Mouse (Mus musculus): ENCODE measurements around the gene Lifr. TPM values are rescaled to one million over a fixed set of nuclear protein-coding genes. Genes with fewer than 3 reads are reported as not detected.
A peak's percentile ranks its signal among the peaks of the same experiment; 100 is the strongest.

Lifr gene
- total and polyA plus RNA-seq, 3 experiments = 16.8 to 62.9 (median 56.2) TPM

GRCm38 (mm10) chr15:7134454-7135052 lies 44.1 kb downstream of the Lifr start:
- Histone ChIP-seq H3K36me3 (ENCODE audit: control insufficient read depth, insufficient read depth, low read length) (peaks cover 9% of the 10 kb centered on the region), H3K27ac (peak overlapping the region; percentile 34; the same call in 1 of the 2 replicates), H3K9ac (ENCODE audit: low read depth, low read length) (no peak overlapping the region), H3K4me3 (no peak overlapping the region), H3K27me3 (ENCODE audit: control insufficient read depth, insufficient read depth, low read length) (no peaks in the 10 kb centered on the region), H3K79me2 (replicated peaks; ENCODE audit: control insufficient read depth, insufficient read depth, low read length) (peaks cover 7% of the 10 kb centered on the region), H3K4me1 (ENCODE audit: control insufficient read depth, insufficient read depth, low read length) (peaks cover 20% of the 10 kb centered on the region)
- peak in 1 of 2 experiments; percentile 28 for DNase-seq
- 42% methylated on average over 11 of the region's 11 CpGs for WGBS
- TF ChIP-seq CTCF (IDR thresholded peaks at IDR 0.05) = peak; percentile 84
- no peak for TF ChIP-seq POLR2A (IDR thresholded peaks at IDR 0.05; ENCODE audit: insufficient read depth, low read depth, low read length)
- no peak for TF ChIP-seq EP300 (IDR thresholded peaks at IDR 0.05; ENCODE audit: insufficient read depth, low read depth, low read length)
- intact Hi-C loops (cut with DNase I) = loop anchor here (1.0 to 5.0 kb wide), 3 partner anchors 38 to 308 kb away; no protein-coding TSS in a partner anchor

DNA sequence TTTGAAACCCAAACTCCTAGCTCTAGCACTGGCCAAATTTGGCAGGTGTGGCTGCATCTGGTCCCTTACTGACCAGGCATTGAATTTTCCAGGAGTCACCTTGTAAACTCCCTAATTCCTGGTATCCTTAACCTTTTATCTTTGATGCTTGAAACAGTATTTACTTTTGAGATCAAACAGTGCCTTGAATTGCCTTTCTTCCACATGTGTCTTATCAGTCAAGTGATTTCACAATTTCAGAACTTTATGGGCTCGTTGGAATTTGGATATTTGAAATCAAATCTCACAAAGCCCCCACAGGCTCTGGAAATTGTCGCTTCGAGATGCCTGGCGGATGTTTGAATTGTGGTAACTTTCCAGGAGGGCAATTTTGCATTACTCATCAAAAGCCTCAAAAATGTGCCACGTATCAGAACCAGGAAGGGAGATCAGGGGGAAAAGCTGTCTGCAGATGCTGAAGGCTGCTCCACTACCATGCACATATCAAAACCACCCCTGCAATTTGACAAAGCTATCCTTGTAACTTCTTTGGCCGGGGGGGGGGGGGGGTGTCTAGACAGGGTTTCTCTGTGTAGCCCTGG lies 45.7 kb downstream of the Lifr start:
- Histone ChIP-seq H3K4me1 (ENCODE audit: control insufficient read depth, insufficient read depth, low read length) (peaks cover 25% of the 10 kb centered on the region), H3K9ac (ENCODE audit: low read depth, low read length) (no peak overlapping the region), H3K79me2 (replicated peaks; ENCODE audit: control insufficient read depth, insufficient read depth, low read length) (peaks cover 13% of the 10 kb centered on the region), H3K36me3 (ENCODE audit: control insufficient read depth, insufficient read depth, low read length) (peaks cover 7% of the 10 kb centered on the region), H3K27ac (no peak overlapping the region), H3K27me3 (ENCODE audit: control insufficient read depth, insufficient read depth, low read length) (no peaks in the 10 kb centered on the region), H3K4me3 (no peak overlapping the region)
- TF ChIP-seq CTCF (IDR thresholded peaks at IDR 0.05) = no peak
- no peak for TF ChIP-seq EP300 (IDR thresholded peaks at IDR 0.05; ENCODE audit: insufficient read depth, low read depth, low read length)
- no peak for TF ChIP-seq POLR2A (IDR thresholded peaks at IDR 0.05; ENCODE audit: insufficient read depth, low read depth, low read length)
- intact Hi-C loops (cut with DNase I) = loop anchor here (2.0 kb wide), 1 partner anchor 37 kb away; no protein-coding TSS in a partner anchor
- WGBS = 78% methylated on average over 6 of the region's 6 CpGs
- no peak for DNase-seq

- TF ChIP-seq EP300 (IDR thresholded peaks at IDR 0.05; ENCODE audit: insufficient read depth, low read depth, low read length) (0 out of 2 replicates have a peak, but pooled peaks have one; percentile 54), CTCF (IDR thresholded peaks at IDR 0.05) (no peak)
- Histone ChIP-seq H3K4me1 (ENCODE audit: control insufficient read depth, insufficient read depth, low read length) (peaks cover 28% of the 10 kb centered on the region), H3K9ac (ENCODE audit: low read depth, low read length) (no peak overlapping the region), H3K36me3 (ENCODE audit: control insufficient read depth, insufficient read depth, low read length) (peaks cover 2% of the 10 kb centered on the region), H3K79me2 (replicated peaks; ENCODE audit: control insufficient read depth, insufficient read depth, low read length) (peaks cover 14% of the 10 kb centered on the region), H3K4me3 (peak overlapping the region; percentile 9; the same call in 1 of the 2 replicates), H3K27ac (peak overlapping the region; percentile 24), H3K27me3 (ENCODE audit: control insufficient read depth, insufficient read depth, low read length) (no peaks in the 10 kb centered on the region)
- intact Hi-C loops (cut with DNase I) = no loop called here
- peak in 1 of 2 experiments; percentile 53 for DNase-seq
- 41% methylated on average over 10 of the region's 10 CpGs for WGBS
These were observed 46.5 kb downstream of the Lifr start for GRCm38 (mm10) chr15:7136912-7137311.

DNA sequence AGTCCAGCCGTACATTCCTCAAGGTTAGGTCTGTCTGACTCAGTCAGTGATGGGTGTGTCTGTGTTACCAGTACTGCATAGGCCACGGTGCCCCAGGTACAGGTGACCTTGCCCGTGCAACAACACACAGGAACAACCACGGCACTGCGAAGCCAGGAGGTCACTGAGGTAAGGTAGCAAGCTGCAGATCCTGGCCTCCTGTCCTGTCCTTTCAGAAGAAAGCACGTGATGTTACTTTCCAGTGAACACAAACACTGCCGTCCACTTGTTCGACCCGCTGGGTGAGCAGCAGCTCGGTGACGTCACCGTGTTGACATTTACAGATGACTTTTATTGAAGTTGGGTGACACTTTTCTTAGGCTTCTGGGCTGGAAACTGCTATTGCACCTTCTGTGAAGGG lies 47.2 kb downstream of the Lifr start:
- peaks cover 2% of the 10 kb centered on the region for H3K36me3 ChIP-seq (ENCODE audit: control insufficient read depth, insufficient read depth, low read length)
- H3K4me3 ChIP-seq = no peak overlapping the region
- WGBS = 60% methylated on average over 12 of the region's 12 CpGs
- H3K79me2 ChIP-seq (replicated peaks; ENCODE audit: control insufficient read depth, insufficient read depth, low read length) = peaks cover 16% of the 10 kb centered on the region
- no peaks in the 10 kb centered on the region for H3K27me3 ChIP-seq (ENCODE audit: control insufficient read depth, insufficient read depth, low read length)
- H3K4me1 ChIP-seq (ENCODE audit: control insufficient read depth, insufficient read depth, low read length) = peaks cover 30% of the 10 kb centered on the region
- DNase-seq = peak in 1 of 2 experiments; percentile 34
- no peak overlapping the region for H3K9ac ChIP-seq (ENCODE audit: low read depth, low read length)
- intact Hi-C loops (cut with DNase I) = no loop called here
- peak overlapping the region; percentile 24 for H3K27ac ChIP-seq
- no peak for TF ChIP-seq POLR2A (IDR thresholded peaks at IDR 0.05; ENCODE audit: insufficient read depth, low read depth, low read length)
- no peak for TF ChIP-seq CTCF (IDR thresholded peaks at IDR 0.05)
- no peak for TF ChIP-seq EP300 (IDR thresholded peaks at IDR 0.05; ENCODE audit: insufficient read depth, low read depth, low read length)

DNA sequence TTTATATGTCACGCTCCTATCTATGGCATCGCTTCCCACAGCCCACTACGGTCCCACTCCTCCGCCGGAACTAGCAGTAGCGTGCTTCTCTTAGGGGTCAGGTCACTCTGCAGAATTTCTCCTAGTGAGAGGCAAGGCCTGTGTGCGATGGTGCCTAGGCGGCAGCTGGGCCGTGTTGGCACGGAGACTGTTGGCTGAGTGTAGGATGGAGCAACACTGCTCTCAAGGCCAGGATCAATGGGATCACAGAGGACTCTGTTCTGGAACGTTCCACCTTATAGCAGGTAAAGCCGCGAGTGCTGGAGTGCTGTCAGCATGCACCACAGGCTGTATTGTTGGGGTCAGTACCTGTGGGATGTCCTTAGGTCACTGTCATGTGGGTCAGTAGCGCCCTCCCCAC lies 48.1 kb downstream of the Lifr start:
- peaks cover 32% of the 10 kb centered on the region for H3K4me1 ChIP-seq (ENCODE audit: control insufficient read depth, insufficient read depth, low read length)
- intact Hi-C loops (cut with DNase I) = no loop called here
- no peak for TF ChIP-seq CTCF (IDR thresholded peaks at IDR 0.05)
- no peak for TF ChIP-seq EP300 (IDR thresholded peaks at IDR 0.05; ENCODE audit: insufficient read depth, low read depth, low read length)
- no peak for TF ChIP-seq POLR2A (IDR thresholded peaks at IDR 0.05; ENCODE audit: insufficient read depth, low read depth, low read length)
- H3K36me3 ChIP-seq (ENCODE audit: control insufficient read depth, insufficient read depth, low read length) = peaks cover under 1% of the 10 kb centered on the region; the same call in 1 of the 2 replicates
- no peak overlapping the region for H3K27ac ChIP-seq
- no peak for DNase-seq
- H3K27me3 ChIP-seq (ENCODE audit: control insufficient read depth, insufficient read depth, low read length) = no peaks in the 10 kb centered on the region
- H3K9ac ChIP-seq (ENCODE audit: low read depth, low read length) = no peak overlapping the region
- WGBS = 89% methylated on average over 14 of the region's 14 CpGs
- H3K79me2 ChIP-seq (replicated peaks; ENCODE audit: control insufficient read depth, insufficient read depth, low read length) = peaks cover 15% of the 10 kb centered on the region
- H3K4me3 ChIP-seq = no peak overlapping the region

DNA sequence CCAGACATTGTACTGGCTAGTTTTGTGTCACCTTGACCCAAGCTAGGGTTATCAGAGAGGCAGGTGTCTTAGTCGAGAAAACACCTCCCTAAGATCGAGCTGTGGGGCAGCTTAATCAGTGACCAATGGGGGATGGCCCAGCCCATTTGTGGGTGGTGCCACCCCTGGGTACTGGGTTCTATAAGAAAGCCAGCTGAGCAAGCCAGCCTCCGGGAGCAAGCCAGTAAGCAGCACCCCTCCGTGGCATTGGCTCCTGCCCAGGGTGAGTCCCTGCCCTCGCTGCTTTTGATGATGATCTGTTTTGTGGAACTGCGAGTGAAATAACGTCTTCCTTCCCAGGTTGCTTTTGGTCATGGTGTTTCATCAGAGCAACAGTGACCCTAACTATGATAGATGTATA lies 49.9 kb downstream of the Lifr start:
- Histone ChIP-seq H3K36me3 (ENCODE audit: control insufficient read depth, insufficient read depth, low read length) (peaks cover 3% of the 10 kb centered on the region; the same call in 1 of the 2 replicates), H3K27ac (no peak overlapping the region), H3K4me1 (ENCODE audit: control insufficient read depth, insufficient read depth, low read length) (peaks cover 39% of the 10 kb centered on the region), H3K79me2 (replicated peaks; ENCODE audit: control insufficient read depth, insufficient read depth, low read length) (peaks cover 18% of the 10 kb centered on the region), H3K27me3 (ENCODE audit: control insufficient read depth, insufficient read depth, low read length) (no peaks in the 10 kb centered on the region), H3K9ac (ENCODE audit: low read depth, low read length) (no peak overlapping the region), H3K4me3 (no peak overlapping the region)
- TF ChIP-seq CTCF (IDR thresholded peaks at IDR 0.05) = no peak
- peak in 1 of 2 experiments; percentile 18 for DNase-seq
- intact Hi-C loops (cut with DNase I) = no loop called here
- 73% methylated on average over 7 of the region's 7 CpGs for WGBS

All from heart, adult 2 months (tissue).